Mouse (Mus musculus) right cerebral cortex, postnatal 25 days (tissue): ENCODE data around the gene Tgfbr3.
A peak's percentile ranks its signal among the peaks of the same experiment; 100 is the strongest.

Experiments
- DNase-seq: peaks from one replicate; pipeline ENCODE4 v3.0.0; 2022

Tgfbr3 gene

GRCm38 (mm10) chr5:107167373-107167772 is 122.1 kb downstream of the Tgfbr3 start:
- no peak for DNase-seq

- no peak for DNase-seq
Measured at GRCm38 (mm10) chr5:107166659-107167370, 122.6 kb downstream of the Tgfbr3 start.

DNA sequence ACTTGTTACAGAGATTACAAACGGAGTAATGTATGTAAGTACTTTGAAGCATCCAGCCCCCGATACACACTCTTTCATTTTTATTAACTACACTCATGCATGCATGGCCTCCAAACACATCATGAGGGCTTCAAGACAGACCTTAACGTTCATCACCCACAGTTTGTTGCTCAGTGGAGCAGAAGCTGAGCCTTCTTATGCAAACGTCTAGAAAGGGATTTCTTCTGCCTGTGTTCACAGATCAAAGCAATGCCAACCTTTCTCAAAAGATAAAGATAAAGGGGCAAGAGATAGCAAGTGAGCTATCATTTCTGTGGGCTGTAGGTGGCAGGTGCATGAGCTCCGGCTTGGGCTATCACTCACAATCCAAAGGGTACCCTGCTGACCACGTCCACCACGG is 123.7 kb downstream of the Tgfbr3 start:
- DNase-seq = no peak

DNA sequence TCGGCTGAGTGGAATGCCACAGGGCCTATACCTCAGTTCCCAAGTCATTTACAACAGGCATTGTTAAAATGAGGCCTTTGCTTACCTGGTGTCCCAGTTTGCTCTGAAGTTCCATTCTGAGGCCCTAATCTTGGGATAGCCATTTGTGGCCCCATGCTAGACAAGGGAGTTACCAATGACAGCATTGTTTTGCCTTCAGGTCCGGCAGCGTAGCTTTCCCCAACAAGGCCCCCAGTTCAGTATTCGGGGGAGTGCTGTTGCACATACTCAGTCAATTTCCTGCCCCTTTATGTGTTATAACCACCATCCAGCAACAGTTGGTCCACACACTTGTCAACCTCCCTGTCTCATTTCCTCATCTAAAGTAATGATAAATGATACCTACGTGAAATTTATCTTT is 124.2 kb downstream of the Tgfbr3 start:
- DNase-seq = no peak

DNA sequence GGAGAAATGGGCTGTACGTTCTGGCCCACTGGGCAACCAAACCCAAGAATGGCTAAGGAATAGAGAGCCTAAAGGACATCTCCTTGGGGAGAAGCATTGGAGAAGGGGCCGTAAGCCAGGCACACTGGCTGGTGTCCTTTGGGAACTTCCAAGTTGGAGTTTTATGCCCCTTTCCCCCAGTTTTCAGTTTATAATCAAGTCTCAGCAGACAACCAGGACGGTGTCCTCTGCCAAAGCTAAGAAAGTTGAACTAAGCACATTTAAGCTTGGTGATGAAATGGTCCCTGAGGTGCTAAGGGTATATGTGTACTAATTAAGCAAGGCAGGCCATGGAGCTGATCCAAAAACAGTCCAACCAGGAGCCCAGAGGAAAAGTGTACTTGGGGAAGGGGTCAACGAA is 124.6 kb downstream of the Tgfbr3 start:
- no peak for DNase-seq

DNA sequence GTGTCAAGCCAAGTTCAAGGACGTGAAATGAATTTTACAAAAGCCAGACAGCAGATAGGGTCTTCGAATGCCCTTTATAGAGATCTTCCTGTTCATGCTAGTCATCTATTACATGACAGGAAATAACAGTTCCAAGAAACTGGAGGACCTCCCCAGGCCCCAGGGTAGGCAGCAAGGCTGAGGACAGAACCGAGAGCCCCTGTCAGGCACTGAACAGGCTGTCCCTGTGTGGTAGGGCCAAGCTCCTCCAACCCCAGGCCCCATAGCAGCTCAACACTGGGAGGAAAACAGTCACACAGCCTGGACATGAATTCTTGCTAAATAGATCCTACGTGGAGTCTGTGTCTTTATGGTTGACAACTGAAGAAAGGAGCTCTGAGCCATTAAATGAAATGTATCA is 125.3 kb downstream of the Tgfbr3 start:
- no peak for DNase-seq

- no peak for DNase-seq
Measured at GRCm38 (mm10) chr5:107163336-107163735, 126.1 kb downstream of the Tgfbr3 start.

GRCm38 (mm10) chr5:107162812-107163211 is 126.6 kb downstream of the Tgfbr3 start:
- no peak for DNase-seq

GRCm38 (mm10) chr5:107162319-107162718 is 127.1 kb downstream of the Tgfbr3 start:
- no peak for DNase-seq

GRCm38 (mm10) chr5:107159914-107160890 is 129.2 kb downstream of the Tgfbr3 start:
- DNase-seq = no peak

- DNase-seq = no peak
Measured at GRCm38 (mm10) chr5:107158531-107159178, 130.8 kb downstream of the Tgfbr3 start.

GRCm38 (mm10) chr5:107157384-107157783 is 132.0 kb downstream of the Tgfbr3 start:
- DNase-seq = no peak

DNA sequence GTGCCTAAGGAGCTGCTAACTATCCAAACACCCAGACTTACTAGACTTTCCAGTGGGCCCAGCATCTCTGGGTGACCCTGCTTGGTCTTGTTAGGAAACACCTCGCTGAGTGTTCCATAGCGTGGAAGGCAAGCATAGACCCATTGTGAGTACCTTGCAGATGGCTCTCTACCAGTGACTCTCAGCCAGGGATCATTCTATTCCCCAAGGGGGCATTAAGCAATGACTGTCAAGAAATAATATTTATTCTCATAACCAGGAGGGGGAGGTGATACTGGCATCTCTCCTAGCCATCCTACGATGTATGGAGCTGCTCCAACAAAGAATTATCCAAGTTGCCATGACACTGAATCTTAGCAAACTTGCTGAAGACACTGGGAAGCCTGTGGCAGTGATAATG is 133.3 kb downstream of the Tgfbr3 start:
- no peak for DNase-seq

GRCm38 (mm10) chr5:107152989-107153388 is 136.4 kb downstream of the Tgfbr3 start:
- DNase-seq = no peak

GRCm38 (mm10) chr5:107151320-107151719 is 138.1 kb downstream of the Tgfbr3 start:
- DNase-seq = no peak

- DNase-seq = no peak
Measured at GRCm38 (mm10) chr5:107150555-107151312, 138.7 kb downstream of the Tgfbr3 start.

DNA sequence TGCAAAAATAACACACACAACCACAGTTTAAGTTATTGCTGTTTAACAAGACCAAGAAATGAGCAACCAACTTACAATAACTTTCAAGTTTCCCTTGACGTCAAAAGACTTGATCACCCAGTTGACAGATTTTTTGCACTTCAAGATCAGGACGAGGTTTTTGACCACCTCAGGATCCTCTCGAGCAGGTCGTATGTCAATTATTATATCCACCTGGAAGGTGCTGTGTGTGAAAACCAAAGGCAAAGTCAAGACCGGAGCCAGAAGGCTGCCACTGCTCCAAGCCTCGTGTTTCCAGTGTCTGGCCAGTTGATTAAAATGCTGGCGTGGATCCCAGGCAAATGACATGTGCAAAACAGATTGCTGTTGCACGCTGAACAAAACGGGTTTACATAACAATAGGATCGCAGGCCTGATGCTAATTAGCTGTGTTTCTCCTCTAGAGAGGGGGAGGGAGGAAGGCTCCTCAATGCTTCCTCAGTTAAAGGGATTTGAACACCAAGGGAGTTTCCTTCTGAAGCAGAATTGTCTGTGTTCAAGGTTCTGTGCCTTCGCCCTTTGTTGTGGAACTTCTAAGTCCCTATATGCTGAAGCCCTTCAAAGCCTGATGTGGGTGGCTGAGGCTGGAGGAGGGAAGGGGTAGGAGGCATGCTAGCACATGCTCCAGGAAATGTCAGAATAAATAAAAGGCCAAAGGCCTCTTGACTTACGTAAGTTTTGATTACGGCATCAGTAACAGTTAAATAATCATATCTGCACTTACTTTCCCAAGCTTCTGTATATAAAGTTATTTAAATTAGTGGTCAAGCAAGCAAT is 141.3 kb downstream of the Tgfbr3 start:
- peak; percentile 37 for DNase-seq

- DNase-seq = no peak
Measured at GRCm38 (mm10) chr5:107147413-107147812, 142.0 kb downstream of the Tgfbr3 start.

DNA sequence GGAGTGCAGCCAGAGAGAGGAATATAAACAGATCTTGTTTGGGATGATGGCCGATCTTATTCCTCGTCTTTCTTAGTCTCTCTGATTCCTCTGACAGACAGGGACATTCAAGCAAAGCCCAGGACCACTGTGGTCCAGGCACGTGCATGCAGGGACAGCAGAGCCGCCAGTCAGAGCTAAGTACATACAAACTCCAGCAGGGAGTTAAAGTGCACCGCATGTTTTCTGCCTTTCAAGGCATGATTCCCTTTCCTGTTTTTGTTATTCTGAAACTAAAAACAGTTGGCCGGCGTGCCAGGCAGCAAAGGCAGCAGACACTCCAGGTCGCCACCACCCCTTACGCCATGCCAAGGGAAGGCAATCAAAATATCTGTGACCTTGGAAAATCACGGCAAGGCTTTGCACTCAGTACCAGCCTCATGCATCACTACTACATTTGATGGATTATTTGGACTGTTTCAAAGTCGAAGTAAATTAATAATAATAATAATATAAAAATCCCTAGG is 143.3 kb downstream of the Tgfbr3 start:
- no peak for DNase-seq

- no peak for DNase-seq
Measured at GRCm38 (mm10) chr5:107145125-107145524, 144.3 kb downstream of the Tgfbr3 start.

DNA sequence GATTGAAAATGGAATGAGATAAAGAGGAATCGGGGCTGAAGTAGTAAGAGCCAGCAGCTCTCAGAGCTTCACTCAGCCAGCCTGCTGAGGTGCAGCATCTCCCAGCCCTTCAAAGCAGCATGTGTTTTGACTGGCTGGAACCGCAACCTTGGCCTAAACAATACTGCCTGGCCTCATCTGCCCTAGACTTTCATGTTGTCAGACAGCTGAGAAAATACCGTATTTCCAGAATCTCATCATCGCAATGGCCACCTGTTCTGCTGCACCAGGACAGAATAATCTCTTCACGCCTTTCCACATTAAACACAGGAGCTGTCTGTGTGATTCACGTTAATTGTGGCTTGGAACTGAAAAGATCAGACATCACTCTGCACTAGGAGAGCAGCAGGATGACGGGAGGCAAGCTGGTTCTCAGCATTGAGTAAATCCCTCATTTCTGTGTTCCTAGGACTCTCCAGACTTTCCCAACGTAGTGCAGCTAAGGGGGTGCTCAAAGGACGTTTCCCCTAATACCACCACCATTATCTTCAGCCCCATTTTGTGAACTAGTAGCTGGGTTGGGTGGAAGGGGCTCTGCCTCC is 145.1 kb downstream of the Tgfbr3 start:
- no peak for DNase-seq
